Mouse (Mus musculus): ENCODE results near the gene Eif4e1b. TPM values are rescaled to one million over a fixed set of nuclear protein-coding genes. Genes with fewer than 3 reads are reported as not detected.

The Eif4e1b gene
- polyA plus RNA-seq, 1 experiment from 2014 or later, result not detected

DNA sequence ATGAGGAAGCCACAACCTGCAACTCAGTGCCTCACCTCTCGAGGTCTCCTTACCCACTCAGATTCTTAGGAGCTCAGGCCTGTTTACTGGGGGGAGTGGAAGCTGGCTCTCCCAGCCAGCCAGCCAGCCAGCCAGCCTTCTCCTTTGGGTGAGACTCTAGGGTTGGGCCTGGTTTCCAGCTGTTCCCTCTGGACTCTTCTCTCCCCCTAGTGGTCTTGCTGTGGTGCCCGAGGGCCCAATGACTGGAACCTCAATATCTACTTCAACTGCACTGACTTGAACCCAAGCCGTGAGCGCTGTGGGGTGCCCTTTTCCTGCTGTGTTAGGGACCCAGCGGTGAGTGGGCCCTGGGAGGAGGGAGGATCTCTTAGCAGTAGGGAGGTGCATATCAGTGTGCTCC lies 11.0 kb downstream of the Eif4e1b start:
- no peak for DNase-seq (ENCODE audit: low spot score)
- H3K4me2 ChIP-seq (replicated peaks), result no peak overlapping the region
- no peak overlapping the region for H3K27ac ChIP-seq
- H3K4me3 ChIP-seq (replicated peaks; ENCODE audit: low read length), result no peak overlapping the region
- 52% methylated on average over 5 of the region's 5 CpGs for WGBS
- no peak for ATAC-seq (ENCODE audit: low FRiP score)
- H3K9ac ChIP-seq, result no peak overlapping the region
- peaks cover 29% of the 10 kb centered on the region for H3K27me3 ChIP-seq (ENCODE audit: control insufficient read depth, insufficient read depth, low read length)
- H3K36me3 ChIP-seq (replicated peaks; ENCODE audit: control insufficient read depth, insufficient read depth), result no peaks in the 10 kb centered on the region
- H3K9me3 ChIP-seq (ENCODE audit: control insufficient read depth, low read length), result no peaks in the 10 kb centered on the region
- H3K4me1 ChIP-seq (replicated peaks; ENCODE audit: control insufficient read depth, insufficient read depth, low read length), result peaks cover 10% of the 10 kb centered on the region; the same call in 1 of the 2 replicates

DNA sequence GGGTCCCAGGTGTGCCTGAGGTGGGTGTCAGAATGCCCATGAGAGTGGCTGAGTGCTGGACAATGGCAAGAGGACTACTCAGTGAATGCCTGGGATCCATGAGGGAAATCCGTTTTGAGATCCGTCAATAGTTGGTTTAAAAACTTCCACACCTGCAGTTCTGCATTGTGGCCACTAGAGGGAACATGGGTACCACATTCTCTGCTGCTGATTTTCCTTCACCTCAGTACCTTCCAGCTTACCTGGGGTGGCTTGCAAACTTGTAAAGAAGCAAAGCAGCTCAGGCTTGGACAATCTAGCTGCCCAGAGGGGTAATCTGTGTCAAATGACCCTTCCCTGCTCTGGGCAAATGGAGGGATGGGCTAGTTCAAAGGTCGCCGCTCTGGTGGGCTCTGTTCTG lies 13.6 kb downstream of the Eif4e1b start:
- no peaks in the 10 kb centered on the region for H3K4me1 ChIP-seq (replicated peaks; ENCODE audit: control insufficient read depth, insufficient read depth, low read length)
- ATAC-seq (ENCODE audit: low FRiP score) (no peak), DNase-seq (ENCODE audit: low spot score) (peak; percentile 80)
- H3K9me3 ChIP-seq (ENCODE audit: control insufficient read depth, low read length), result no peaks in the 10 kb centered on the region
- H3K27ac ChIP-seq, result no peak overlapping the region
- WGBS, result 41% methylated on average over 4 of the region's 4 CpGs
- peaks cover 12% of the 10 kb centered on the region; the same call in 1 of the 2 replicates for H3K27me3 ChIP-seq (ENCODE audit: control insufficient read depth, insufficient read depth, low read length)
- H3K4me3 ChIP-seq (replicated peaks; ENCODE audit: low read length), result no peak overlapping the region
- H3K9ac ChIP-seq, result no peak overlapping the region
- H3K36me3 ChIP-seq (replicated peaks; ENCODE audit: control insufficient read depth, insufficient read depth), result no peaks in the 10 kb centered on the region
- H3K4me2 ChIP-seq (replicated peaks), result no peak overlapping the region

DNA sequence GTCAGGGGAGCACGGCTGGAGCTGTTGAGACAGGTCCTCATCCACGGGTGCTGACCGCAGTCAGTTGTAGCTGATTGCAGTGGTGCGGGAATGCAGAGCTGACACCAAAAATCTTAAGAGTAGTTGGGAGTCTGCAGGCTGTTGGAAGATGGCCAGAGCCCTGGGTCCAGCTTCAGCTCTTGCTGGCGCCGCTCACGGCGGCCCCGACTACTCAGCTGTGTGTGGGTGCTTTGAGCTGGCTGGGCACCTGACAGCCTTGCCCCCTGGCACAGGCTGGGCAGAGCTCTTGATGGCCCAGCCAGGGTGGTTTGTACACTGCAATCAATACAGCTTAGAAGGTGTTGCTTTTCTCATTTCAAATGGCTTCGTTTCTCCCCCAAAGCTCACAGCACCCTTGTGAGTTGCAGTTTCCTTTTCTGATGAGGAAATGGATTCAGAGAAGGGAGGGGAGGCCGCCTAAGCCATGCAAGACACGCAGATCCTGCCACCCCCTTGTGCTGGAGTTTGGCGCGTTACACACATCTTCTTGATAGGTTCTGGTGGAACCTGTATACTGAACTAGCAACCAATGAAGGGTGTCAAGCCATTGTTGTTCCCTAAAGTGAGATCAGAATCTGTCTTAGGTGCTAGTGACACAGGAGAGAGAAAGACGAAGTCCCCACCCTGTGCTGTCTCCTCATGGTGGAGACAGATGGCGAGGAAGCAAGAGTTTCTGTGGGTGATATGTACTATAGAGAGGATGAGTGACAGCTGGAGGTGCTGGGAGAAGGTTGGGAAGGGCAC lies 14.3 kb downstream of the Eif4e1b start:
- no peak for ATAC-seq (ENCODE audit: low FRiP score)
- Histone ChIP-seq H3K4me1 (replicated peaks; ENCODE audit: control insufficient read depth, insufficient read depth, low read length) (no peaks in the 10 kb centered on the region), H3K27me3 (ENCODE audit: control insufficient read depth, insufficient read depth, low read length) (peaks cover 5% of the 10 kb centered on the region; the same call in 1 of the 2 replicates), H3K9me3 (ENCODE audit: control insufficient read depth, low read length) (no peaks in the 10 kb centered on the region), H3K4me3 (replicated peaks; ENCODE audit: low read length) (no peak overlapping the region), H3K27ac (no peak overlapping the region), H3K9ac (no peak overlapping the region), H3K4me2 (replicated peaks) (no peak overlapping the region), H3K36me3 (replicated peaks; ENCODE audit: control insufficient read depth, insufficient read depth) (no peaks in the 10 kb centered on the region)
- no peak for DNase-seq (ENCODE audit: low spot score)
- WGBS, result 86% methylated on average over 16 of the region's 16 CpGs

DNA sequence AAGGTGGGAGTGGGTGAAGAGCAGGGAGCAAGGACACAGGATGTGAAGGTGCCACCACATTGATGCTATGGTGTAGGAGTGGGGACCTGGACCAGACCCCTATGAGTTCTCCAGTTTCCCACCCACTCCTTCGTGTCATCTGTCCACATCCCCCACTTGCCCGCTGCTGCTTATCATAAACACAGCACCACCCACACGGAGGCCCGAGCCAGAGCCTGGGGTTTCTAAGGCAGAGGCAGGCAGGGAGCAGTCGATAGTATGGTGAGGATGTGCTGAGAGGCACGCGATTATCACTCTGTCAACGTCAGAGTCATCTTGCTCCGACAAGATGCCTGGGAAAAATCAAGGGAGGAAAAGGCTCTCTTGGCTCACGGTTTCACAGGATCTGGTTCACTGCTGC lies 14.9 kb downstream of the Eif4e1b start:
- H3K36me3 ChIP-seq (replicated peaks; ENCODE audit: control insufficient read depth, insufficient read depth), result no peaks in the 10 kb centered on the region
- H3K4me3 ChIP-seq (replicated peaks; ENCODE audit: low read length), result no peak overlapping the region
- H3K4me2 ChIP-seq (replicated peaks), result no peak overlapping the region
- WGBS, result 79% methylated on average over 10 of the region's 10 CpGs
- H3K9me3 ChIP-seq (ENCODE audit: control insufficient read depth, low read length), result no peaks in the 10 kb centered on the region
- no peak for ATAC-seq (ENCODE audit: low FRiP score)
- H3K27ac ChIP-seq, result no peak overlapping the region
- no peak for DNase-seq (ENCODE audit: low spot score)
- H3K27me3 ChIP-seq (ENCODE audit: control insufficient read depth, insufficient read depth, low read length), result peaks cover 5% of the 10 kb centered on the region; the same call in 1 of the 2 replicates
- H3K4me1 ChIP-seq (replicated peaks; ENCODE audit: control insufficient read depth, insufficient read depth, low read length), result no peaks in the 10 kb centered on the region
- H3K9ac ChIP-seq, result no peak overlapping the region

DNA sequence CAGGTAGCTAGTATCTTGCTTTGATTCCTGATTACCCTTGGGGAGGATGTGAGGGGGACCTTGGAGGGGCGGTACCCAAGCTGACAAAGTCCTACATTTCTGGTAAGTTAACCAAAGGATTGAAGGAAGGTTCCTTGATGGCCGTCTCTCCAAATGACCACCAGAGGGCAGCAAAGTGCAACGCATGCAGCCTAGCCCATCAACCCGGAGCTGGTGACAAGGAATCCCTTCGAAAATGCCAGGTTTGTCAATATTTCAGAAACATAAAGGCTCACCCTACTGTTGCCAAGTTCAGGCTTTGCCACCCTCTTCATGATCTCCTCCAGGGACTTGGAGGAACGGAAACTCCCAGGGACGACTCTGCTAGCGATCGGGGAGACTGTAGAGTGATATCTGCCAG lies 15.9 kb downstream of the Eif4e1b start:
- ATAC-seq (ENCODE audit: low FRiP score) (peak; percentile 57; the same call in 1 of the 2 replicates), DNase-seq (ENCODE audit: low spot score) (peak; percentile 93)
- H3K27me3 ChIP-seq (ENCODE audit: control insufficient read depth, insufficient read depth, low read length), result peaks cover 5% of the 10 kb centered on the region; the same call in 1 of the 2 replicates
- 0 out of 2 replicates have a peak overlapping the region, but pooled peaks have one; percentile 15 for H3K4me2 ChIP-seq (replicated peaks)
- H3K4me1 ChIP-seq (replicated peaks; ENCODE audit: control insufficient read depth, insufficient read depth, low read length), result no peaks in the 10 kb centered on the region
- no peak overlapping the region for H3K27ac ChIP-seq
- 25% methylated on average over 9 of the region's 9 CpGs for WGBS
- H3K9me3 ChIP-seq (ENCODE audit: control insufficient read depth, low read length), result no peaks in the 10 kb centered on the region
- H3K9ac ChIP-seq, result no peak overlapping the region
- H3K36me3 ChIP-seq (replicated peaks; ENCODE audit: control insufficient read depth, insufficient read depth), result no peaks in the 10 kb centered on the region
- no peak overlapping the region for H3K4me3 ChIP-seq (replicated peaks; ENCODE audit: low read length)

DNA sequence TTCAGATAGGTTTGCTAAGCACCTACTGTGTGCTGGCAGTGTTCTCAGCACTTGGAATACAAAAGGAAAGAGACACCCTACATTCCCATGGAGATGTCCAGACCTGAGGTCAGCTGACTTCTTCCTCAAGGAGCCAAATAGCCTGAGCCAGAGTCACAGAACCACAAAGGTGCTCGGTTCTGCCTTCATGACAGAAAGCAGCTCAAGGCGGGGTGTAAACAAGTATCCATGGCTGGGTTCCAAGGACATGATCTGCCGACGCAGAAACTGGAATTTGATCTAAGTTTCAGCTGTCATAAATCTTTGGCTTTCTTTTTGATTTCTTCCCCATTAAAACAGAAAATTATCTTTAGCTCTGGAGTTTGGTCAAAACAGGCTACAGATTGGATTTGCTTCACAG lies 16.4 kb downstream of the Eif4e1b start:
- Histone ChIP-seq H3K9ac (no peak overlapping the region), H3K36me3 (replicated peaks; ENCODE audit: control insufficient read depth, insufficient read depth) (no peaks in the 10 kb centered on the region), H3K4me1 (replicated peaks; ENCODE audit: control insufficient read depth, insufficient read depth, low read length) (no peaks in the 10 kb centered on the region), H3K27ac (no peak overlapping the region), H3K4me2 (replicated peaks) (no peak overlapping the region), H3K4me3 (replicated peaks; ENCODE audit: low read length) (no peak overlapping the region), H3K9me3 (ENCODE audit: control insufficient read depth, low read length) (no peaks in the 10 kb centered on the region), H3K27me3 (ENCODE audit: control insufficient read depth, insufficient read depth, low read length) (peaks cover 9% of the 10 kb centered on the region; the same call in 1 of the 2 replicates)
- DNase-seq (ENCODE audit: low spot score), result no peak
- WGBS, result 75% methylated on average over 4 of the region's 4 CpGs
- no peak for ATAC-seq (ENCODE audit: low FRiP score)

DNA sequence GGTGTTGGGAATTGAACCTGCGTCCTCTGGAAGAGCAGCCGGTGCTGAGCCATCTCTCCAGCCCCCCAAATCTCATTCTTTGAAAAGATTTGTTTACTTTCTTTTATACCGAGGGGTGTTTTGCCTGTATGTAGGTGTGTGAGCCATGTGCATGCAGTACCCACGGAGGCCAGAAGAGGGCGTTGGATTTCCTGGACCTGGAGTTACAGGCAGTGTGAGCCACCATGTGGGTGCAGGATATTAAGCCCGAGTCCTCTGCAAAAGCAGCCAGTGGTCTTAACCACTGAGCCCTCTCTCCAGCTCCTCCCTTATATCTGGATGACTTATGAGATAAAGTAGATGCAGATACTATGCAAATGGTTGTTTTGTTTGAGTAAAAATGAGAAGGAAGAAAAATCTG lies 19.2 kb downstream of the Eif4e1b start:
- Histone ChIP-seq H3K9ac (no peak overlapping the region), H3K4me1 (replicated peaks; ENCODE audit: control insufficient read depth, insufficient read depth, low read length) (peaks cover 5% of the 10 kb centered on the region; the same call in 1 of the 2 replicates), H3K9me3 (ENCODE audit: control insufficient read depth, low read length) (no peaks in the 10 kb centered on the region), H3K4me3 (replicated peaks; ENCODE audit: low read length) (no peak overlapping the region), H3K4me2 (replicated peaks) (no peak overlapping the region), H3K27ac (no peak overlapping the region), H3K36me3 (replicated peaks; ENCODE audit: control insufficient read depth, insufficient read depth) (no peaks in the 10 kb centered on the region), H3K27me3 (ENCODE audit: control insufficient read depth, insufficient read depth, low read length) (peaks cover 5% of the 10 kb centered on the region; the same call in 1 of the 2 replicates)
- DNase-seq (ENCODE audit: low spot score) (no peak), ATAC-seq (ENCODE audit: low FRiP score) (no peak)
- WGBS, result 81% methylated on average over 6 of the region's 6 CpGs

DNA sequence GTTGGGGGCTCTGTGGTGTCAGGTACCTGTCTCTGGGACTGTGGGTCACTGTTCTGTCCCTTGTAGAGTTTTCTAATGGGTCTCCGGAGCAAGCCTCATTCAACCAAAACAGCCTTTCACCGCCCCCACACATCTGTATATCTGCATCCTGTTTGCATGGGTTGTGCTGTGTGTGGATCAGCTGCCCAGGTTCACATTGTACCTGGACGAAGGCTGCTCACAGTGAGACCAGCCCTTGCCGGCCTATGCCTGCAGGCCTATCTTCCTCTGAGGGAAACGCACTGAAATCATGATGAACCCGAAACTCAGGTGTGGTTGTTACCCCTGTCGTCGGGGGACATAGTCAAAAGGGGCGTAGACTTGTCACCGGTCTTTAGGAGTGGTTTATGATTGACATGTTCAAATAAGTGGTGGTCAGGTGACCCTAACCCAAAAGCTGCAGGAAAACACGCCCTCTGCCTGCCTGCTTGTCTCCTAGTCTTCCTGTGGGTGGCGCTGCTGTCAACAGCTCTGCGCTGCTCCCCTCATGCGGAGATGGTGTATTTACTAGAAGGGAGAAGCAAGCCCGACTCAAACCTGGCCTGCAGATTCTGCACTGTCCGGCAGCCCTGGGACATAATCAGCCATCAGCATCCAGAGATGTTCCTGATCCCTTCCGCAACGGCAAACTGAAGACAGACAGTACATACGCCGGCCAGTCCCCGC lies 21.5 kb downstream of the Eif4e1b start:
- 41% methylated on average over 21 of the region's 21 CpGs for WGBS
- DNase-seq (ENCODE audit: low spot score) (peak; percentile 47), ATAC-seq (ENCODE audit: low FRiP score) (no peak)
- Histone ChIP-seq H3K27ac (no peak overlapping the region), H3K27me3 (ENCODE audit: control insufficient read depth, insufficient read depth, low read length) (peaks cover 5% of the 10 kb centered on the region; the same call in 1 of the 2 replicates), H3K9me3 (ENCODE audit: control insufficient read depth, low read length) (no peaks in the 10 kb centered on the region), H3K4me1 (replicated peaks; ENCODE audit: control insufficient read depth, insufficient read depth, low read length) (peaks cover 5% of the 10 kb centered on the region; the same call in 1 of the 2 replicates), H3K9ac (0 out of 2 replicates have a peak overlapping the region, but pooled peaks have one; percentile 41), H3K4me3 (replicated peaks; ENCODE audit: low read length) (no peak overlapping the region), H3K4me2 (replicated peaks) (no peak overlapping the region), H3K36me3 (replicated peaks; ENCODE audit: control insufficient read depth, insufficient read depth) (no peaks in the 10 kb centered on the region)

DNA sequence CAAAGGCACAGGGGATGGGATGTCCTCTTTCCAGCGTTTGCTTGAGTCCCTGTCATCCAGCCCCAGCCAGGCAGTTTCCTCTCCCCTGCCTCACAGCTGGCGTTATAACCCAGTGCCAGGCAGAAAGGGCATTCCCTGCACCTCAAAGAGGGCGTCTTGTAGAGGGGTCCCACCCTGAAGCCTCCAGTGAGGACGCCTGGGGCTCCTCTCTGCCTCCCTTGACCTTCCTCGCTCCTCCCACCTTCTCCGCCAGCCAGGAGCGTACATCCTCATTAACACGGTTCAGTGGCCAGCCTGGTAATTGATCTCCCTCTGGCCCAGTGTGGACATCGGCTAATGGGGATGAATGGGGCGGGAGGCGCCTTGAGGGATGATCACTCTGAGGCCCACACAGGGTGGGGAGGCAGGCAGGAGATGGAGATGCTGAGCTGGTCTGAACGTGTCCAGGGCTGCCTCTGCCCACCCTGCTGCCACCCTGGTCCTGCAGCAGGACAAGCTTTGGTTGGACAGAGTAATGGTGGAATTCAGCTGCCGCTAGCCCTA lies 22.7 kb downstream of the Eif4e1b start:
- DNase-seq (ENCODE audit: low spot score) (no peak), ATAC-seq (ENCODE audit: low FRiP score) (peak; percentile 62; the same call in 1 of the 2 replicates)
- Histone ChIP-seq H3K9ac (no peak overlapping the region), H3K4me2 (replicated peaks) (no peak overlapping the region), H3K27ac (no peak overlapping the region), H3K27me3 (ENCODE audit: control insufficient read depth, insufficient read depth, low read length) (peaks cover 5% of the 10 kb centered on the region; the same call in 1 of the 2 replicates), H3K4me3 (replicated peaks; ENCODE audit: low read length) (no peak overlapping the region), H3K36me3 (replicated peaks; ENCODE audit: control insufficient read depth, insufficient read depth) (no peaks in the 10 kb centered on the region), H3K9me3 (ENCODE audit: control insufficient read depth, low read length) (no peaks in the 10 kb centered on the region), H3K4me1 (replicated peaks; ENCODE audit: control insufficient read depth, insufficient read depth, low read length) (peaks cover 5% of the 10 kb centered on the region; the same call in 1 of the 2 replicates)
- WGBS, result 20% methylated on average over 13 of the region's 13 CpGs
